In the genomic region with DNA sequence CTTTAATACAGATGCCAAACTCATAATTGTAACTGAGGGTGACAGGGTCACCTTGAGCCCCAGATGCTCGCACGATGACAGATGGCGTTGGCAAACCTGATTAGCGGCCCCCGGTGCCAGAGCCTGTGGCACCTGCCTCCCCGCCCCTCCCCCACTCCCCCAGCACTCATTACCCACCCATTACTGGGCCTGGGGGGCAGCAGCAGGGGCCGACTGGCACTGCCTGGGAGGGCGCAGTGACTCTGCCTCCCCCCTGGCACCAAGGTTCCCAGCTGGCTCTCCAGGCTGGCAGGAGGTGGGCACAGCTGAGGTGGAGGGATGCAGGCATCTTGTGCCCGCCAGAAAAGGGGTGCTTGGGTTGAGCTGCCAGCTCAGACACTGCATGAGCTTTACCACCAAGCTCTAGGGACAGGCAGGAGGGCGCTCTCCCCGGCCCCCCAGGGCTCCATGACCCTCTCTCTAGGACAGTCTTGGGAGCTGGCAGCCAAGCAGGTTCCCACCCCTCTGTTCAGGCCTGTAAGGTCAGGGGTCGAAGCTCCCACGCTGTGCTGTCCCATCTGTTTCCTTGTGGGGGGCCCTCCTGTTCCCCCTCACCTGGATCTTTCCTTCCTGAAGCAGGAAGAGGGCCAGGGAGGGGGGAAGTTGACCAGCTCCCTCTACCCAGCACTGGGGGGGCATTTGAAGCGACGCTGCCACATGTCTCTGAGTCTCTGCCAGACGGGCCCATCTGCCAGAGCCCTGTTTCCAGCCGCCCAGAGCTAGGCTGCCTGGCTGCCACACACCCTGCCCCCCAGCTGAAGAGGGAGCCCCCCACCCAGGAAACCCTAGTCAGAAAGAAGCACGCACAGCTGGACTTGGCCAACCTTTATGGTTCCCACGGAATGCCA, we compare ENCODE assay signal across 9 mouse cellular contexts. TPM values are rescaled to one million over a fixed set of nuclear protein-coding genes. Genes with fewer than 3 reads are reported as not detected.
DNase-seq lines count a peak whose midpoint lies in the region; ATAC-seq lines count a peak whose summit lies in the region.
"Had no signal": no experiment of that assay in that cellular context is flagged by ENCODE, and none has a peak within 500 bp of the region (broad histone marks: within the 10 kb centered on the region; RNA-seq: fewer than 3 reads in every experiment).

No protein-coding gene starts in this region.

- H3K27ac ChIP-seq in kidney, embryonic 16.5 days (ENCODE audit: low read length), result no peak overlapping the region
- peak overlapping the region; percentile 69 for H3K27ac ChIP-seq in hindbrain, embryonic 16.5 days (ENCODE audit: low read depth, low read length)

- peaks cover 25% of the 10 kb centered on the region for H3K27me3 ChIP-seq in kidney, embryonic 16.5 days (ENCODE audit: insufficient read depth, low read length)
- peaks cover 2% of the 10 kb centered on the region; the same call in 1 of the 2 replicates for H3K27me3 ChIP-seq in hindbrain, embryonic 16.5 days (replicated peaks; ENCODE audit: control insufficient read depth, insufficient read depth, low read length)

- DNase-seq in kidney, adult 11 months, result no peak
- DNase-seq in MN1 (ENCODE audit: low spot score), result peak; percentile 80
- DNase-seq in cerebellum, postnatal 14 days, result peak; percentile 83 to 89
- DNase-seq in adrenal gland, adult 8-10 months, result no peak

- H3K4me1 ChIP-seq in kidney, embryonic 16.5 days (ENCODE audit: insufficient read depth, low read length), result peaks cover 9% of the 10 kb centered on the region; the same call in 1 of the 2 replicates
- peaks cover 16% of the 10 kb centered on the region for H3K4me1 ChIP-seq in hindbrain, embryonic 16.5 days (ENCODE audit: control insufficient read depth, insufficient read depth, low read depth, low read length)

- H3K4me3 ChIP-seq in kidney, embryonic 16.5 days (ENCODE audit: low read length), result no peak overlapping the region
- H3K4me3 ChIP-seq in hindbrain, embryonic 16.5 days (ENCODE audit: low read length), result no peak overlapping the region
- H3K4me3 ChIP-seq: erythroblast, embryonic 14.5 days had no signal

- ATAC-seq in kidney, embryonic 16.5 days (ENCODE audit: low FRiP score, low TSS enrichment), result 0 out of 2 replicates have a peak, but pooled peaks have one; percentile 10
- peak; percentile 34 for ATAC-seq in hindbrain, embryonic 16.5 days
- ATAC-seq in frontal cortex, adult (ENCODE audit: low TSS enrichment), result no peak
- ATAC-seq in erythroid progenitor cell, adult 5-6 weeks (replicated peaks; ENCODE audit: low FRiP score, poor library complexity, severe bottlenecking), result no peak

- no peak overlapping the region for H3K4me2 ChIP-seq in kidney, embryonic 16.5 days (replicated peaks; ENCODE audit: low read depth, low read length)
- H3K4me2 ChIP-seq in hindbrain, embryonic 16.5 days (ENCODE audit: low read length), result peak overlapping the region; percentile 10; the same call in 1 of the 2 replicates

- no peaks in the 10 kb centered on the region for H3K9me3 ChIP-seq in kidney, embryonic 16.5 days (ENCODE audit: low read length)
- H3K9me3 ChIP-seq in hindbrain, embryonic 16.5 days (ENCODE audit: control insufficient read depth, low read length), result no peaks in the 10 kb centered on the region

- no peaks in the 10 kb centered on the region for H3K36me3 ChIP-seq in kidney, embryonic 16.5 days (ENCODE audit: insufficient read depth, low read length)
- no peaks in the 10 kb centered on the region for H3K36me3 ChIP-seq in hindbrain, embryonic 16.5 days (ENCODE audit: control insufficient read depth, insufficient read depth, low read length)

- H3K9ac ChIP-seq in kidney, embryonic 16.5 days (replicated peaks; ENCODE audit: low read length), result no peak overlapping the region
- H3K9ac ChIP-seq in hindbrain, embryonic 16.5 days (ENCODE audit: low read depth, low read length), result peak overlapping the region; percentile 45

- WGBS in kidney, embryonic 16.5 days, result 39% methylated on average over 19 of the region's 19 CpGs
- WGBS in hindbrain, embryonic 16.5 days, result 21% methylated on average over 19 of the region's 19 CpGs

RNA-seq across cellular contexts. Expression of a gene that starts 7.8 kb away (rescaled TPM):
- polyA plus RNA-seq in kidney, embryonic 16.5 days (2015; fragmentation: Nextera tagmentation; extraction: Ambion mirVana), result 6.6 and 9.0 TPM in 2 replicates
- 15.4 and 17.1 TPM in 2 replicates for polyA plus RNA-seq in hindbrain, embryonic 16.5 days (2015; fragmentation: Nextera tagmentation; extraction: Ambion mirVana)
- 2.5 and 3.8 TPM in 2 replicates for total RNA-seq in erythroid progenitor cell, adult 5-6 weeks (2015; ENCODE audit: low replicate concordance)
- 5.4 and 6.7 TPM in 2 replicates for total RNA-seq in erythroid progenitor cell, adult 5-6 weeks (2017; ENCODE audit: low replicate concordance)
- 10 to 100 TPM; 11.2 to 14.9 (median 12.5) TPM for total RNA-seq in adrenal gland, adult 8-10 months (2022)

RNA-seq across cellular contexts. Expression of a gene that starts 14.7 kb away (rescaled TPM):
- polyA plus RNA-seq in kidney, embryonic 16.5 days (2015; fragmentation: Nextera tagmentation; extraction: Ambion mirVana), result 14.8 and 15.9 TPM in 2 replicates
- polyA plus RNA-seq in hindbrain, embryonic 16.5 days (2015; fragmentation: Nextera tagmentation; extraction: Ambion mirVana), result 94.3 and 109 TPM in 2 replicates
- 53.7 and 76.0 TPM in 2 replicates for total RNA-seq in erythroid progenitor cell, adult 5-6 weeks (2015; ENCODE audit: low replicate concordance)
- total RNA-seq in erythroid progenitor cell, adult 5-6 weeks (2017; ENCODE audit: low replicate concordance), result 33.6 and 36.8 TPM in 2 replicates
- 100 to 1,000 TPM in 3 of 4 experiments, 10 to 100 TPM in 1; 99.6 to 150 (median 117) TPM for total RNA-seq in adrenal gland, adult 8-10 months (2022)

RNA-seq across cellular contexts. Expression of a gene that starts 16.5 kb away (rescaled TPM):
- 49.7 and 51.6 TPM in 2 replicates for polyA plus RNA-seq in kidney, embryonic 16.5 days (2015; fragmentation: Nextera tagmentation; extraction: Ambion mirVana)
- polyA plus RNA-seq in hindbrain, embryonic 16.5 days (2015; fragmentation: Nextera tagmentation; extraction: Ambion mirVana), result 40.6 and 40.7 TPM in 2 replicates
- 6.7 and 7.6 TPM in 2 replicates for total RNA-seq in erythroid progenitor cell, adult 5-6 weeks (2015; ENCODE audit: low replicate concordance)
- 11.3 and 16.4 TPM in 2 replicates for total RNA-seq in erythroid progenitor cell, adult 5-6 weeks (2017; ENCODE audit: low replicate concordance)
- 10 to 100 TPM; 63.6 to 68.4 (median 66.2) TPM for total RNA-seq in adrenal gland, adult 8-10 months (2022)

RNA-seq across cellular contexts. Expression of a gene that starts 25.7 kb away (rescaled TPM):
- polyA plus RNA-seq in kidney, embryonic 16.5 days (2015; fragmentation: Nextera tagmentation; extraction: Ambion mirVana), result 109 and 114 TPM in 2 replicates
- polyA plus RNA-seq in hindbrain, embryonic 16.5 days (2015; fragmentation: Nextera tagmentation; extraction: Ambion mirVana), result 78.2 and 95.4 TPM in 2 replicates
- 273 and 355 TPM in 2 replicates for total RNA-seq in erythroid progenitor cell, adult 5-6 weeks (2015; ENCODE audit: low replicate concordance)
- 296 and 306 TPM in 2 replicates for total RNA-seq in erythroid progenitor cell, adult 5-6 weeks (2017; ENCODE audit: low replicate concordance)
- 100 to 1,000 TPM; 107 to 125 (median 111) TPM for total RNA-seq in adrenal gland, adult 8-10 months (2022)

RNA-seq across cellular contexts. Expression of a gene that starts 31.9 kb away (rescaled TPM):
- polyA plus RNA-seq in kidney, embryonic 16.5 days (2015; fragmentation: Nextera tagmentation; extraction: Ambion mirVana), result 1,143 and 1,180 TPM in 2 replicates
- 743 and 792 TPM in 2 replicates for polyA plus RNA-seq in hindbrain, embryonic 16.5 days (2015; fragmentation: Nextera tagmentation; extraction: Ambion mirVana)
- total RNA-seq in erythroid progenitor cell, adult 5-6 weeks (2015; ENCODE audit: low replicate concordance), result 261 and 337 TPM in 2 replicates
- total RNA-seq in erythroid progenitor cell, adult 5-6 weeks (2017; ENCODE audit: low replicate concordance), result 660 and 677 TPM in 2 replicates
- 100 to 1,000 TPM; 629 to 719 (median 673) TPM for total RNA-seq in adrenal gland, adult 8-10 months (2022)

Comparison
In these comparisons a context has a peak if more than half of its experiments do, and no peak if none do; other contexts are left out.
1. ATAC-seq: peak in kidney, embryonic 16.5 days (single experiment) and hindbrain, embryonic 16.5 days (single experiment); none in frontal cortex, adult (single experiment) and erythroid progenitor cell, adult 5-6 weeks (single experiment).
2. DNase-seq: peak in MN1 (single experiment) and cerebellum, postnatal 14 days (2 of 2); none in kidney, adult 11 months (single experiment) and adrenal gland, adult 8-10 months (single experiment).